In genomic region chr7:122353329-122353728, GRCm38 (mm10) we compare ENCODE assay signal across 17 mouse cellular contexts.
DNase-seq lines count a peak whose midpoint lies in the region; ATAC-seq lines count a peak whose summit lies in the region.
"Had no signal": no experiment of that assay in that cellular context is flagged by ENCODE, and none has a peak within 500 bp of the region (broad histone marks: within the 10 kb centered on the region; RNA-seq: fewer than 3 reads in every experiment).

No protein-coding gene starts in this region.

- H3K36me3 ChIP-seq in limb, embryonic 11.5 days (ENCODE audit: control insufficient read depth, insufficient read depth, low read length) = no peaks in the 10 kb centered on the region
- H3K36me3 ChIP-seq in limb, embryonic 10.5 days = no peaks in the 10 kb centered on the region
- H3K36me3 ChIP-seq in midbrain, embryonic 14.5 days (ENCODE audit: control insufficient read depth, insufficient read depth, low read length) = no peaks in the 10 kb centered on the region
- H3K36me3 ChIP-seq in midbrain, embryonic 16.5 days (ENCODE audit: control insufficient read depth, insufficient read depth, low read length) = no peaks in the 10 kb centered on the region
- H3K36me3 ChIP-seq: forebrain, embryonic 10.5 days; neural tube, embryonic 12.5 days had no signal

- peak; percentile 24 for DNase-seq in limb, embryonic 11.5 days (ENCODE audit: low spot score)
- DNase-seq in limb, embryonic 10.5 days (ENCODE audit: low spot score) = no peak
- no peak for DNase-seq in midbrain, embryonic 14.5 days
- peak; percentile 49 for DNase-seq in A20 (ENCODE audit: low read depth, low spot score)
- DNase-seq in forelimb bud, embryonic 11.5 days (ENCODE audit: low read depth, low spot score) = peak; percentile 54
- DNase-seq in right cerebral cortex, adult 18-20 months = no peak
- DNase-seq: adrenal gland, adult 2 months; cerebellum, adult 18-20 months; cerebellum, postnatal 14 days; gastrocnemius, adult 2 months; kidney, adult 11 months; layer of hippocampus, adult 9-11 months; lung, postnatal 14 days had no signal

- H3K27me3 ChIP-seq in limb, embryonic 11.5 days (ENCODE audit: control insufficient read depth, insufficient read depth, low read length) = peaks cover 3% of the 10 kb centered on the region; the same call in 1 of the 2 replicates
- peaks cover 80% of the 10 kb centered on the region for H3K27me3 ChIP-seq in limb, embryonic 10.5 days (ENCODE audit: low read depth, poor library complexity, severe bottlenecking)
- no peaks in the 10 kb centered on the region for H3K27me3 ChIP-seq in midbrain, embryonic 14.5 days (ENCODE audit: control insufficient read depth, insufficient read depth, low read length)
- H3K27me3 ChIP-seq in midbrain, embryonic 16.5 days (ENCODE audit: control insufficient read depth, insufficient read depth, low read depth, low read length) = no peaks in the 10 kb centered on the region
- H3K27me3 ChIP-seq: neural tube, embryonic 12.5 days had no signal

- H3K9me3 ChIP-seq in limb, embryonic 11.5 days (ENCODE audit: control insufficient read depth, low read length) = no peaks in the 10 kb centered on the region
- H3K9me3 ChIP-seq in limb, embryonic 10.5 days (replicated peaks) = no peaks in the 10 kb centered on the region
- H3K9me3 ChIP-seq in midbrain, embryonic 14.5 days (ENCODE audit: control insufficient read depth, low read length) = no peaks in the 10 kb centered on the region
- H3K9me3 ChIP-seq in midbrain, embryonic 16.5 days (replicated peaks; ENCODE audit: control insufficient read depth, low read length, poor library complexity, severe bottlenecking) = no peaks in the 10 kb centered on the region
- H3K9me3 ChIP-seq: forebrain, embryonic 10.5 days; neural tube, embryonic 12.5 days had no signal

- H3K27ac ChIP-seq in limb, embryonic 11.5 days (replicated peaks; ENCODE audit: low read depth, low read length) = no peak overlapping the region
- no peak overlapping the region for H3K27ac ChIP-seq in limb, embryonic 10.5 days
- 0 out of 2 replicates have a peak overlapping the region, but pooled peaks have one; percentile 21 for H3K27ac ChIP-seq in midbrain, embryonic 14.5 days (replicated peaks; ENCODE audit: low read depth, low read length)
- H3K27ac ChIP-seq in midbrain, embryonic 16.5 days (ENCODE audit: low read length) = no peak overlapping the region
- H3K27ac ChIP-seq: forebrain, embryonic 10.5 days; gastrocnemius, adult 2 months; neural tube, embryonic 12.5 days had no signal

- H3K9ac ChIP-seq in limb, embryonic 11.5 days (ENCODE audit: low read length) = no peak overlapping the region
- no peak overlapping the region for H3K9ac ChIP-seq in midbrain, embryonic 14.5 days (replicated peaks; ENCODE audit: low read length)
- no peak overlapping the region for H3K9ac ChIP-seq in midbrain, embryonic 16.5 days (ENCODE audit: low read depth, low read length)
- H3K9ac ChIP-seq: neural tube, embryonic 12.5 days had no signal

- 34% methylated on average over 4 of the region's 4 CpGs for WGBS in limb, embryonic 11.5 days
- WGBS in limb, embryonic 10.5 days = 58% methylated on average over 4 of the region's 4 CpGs
- 75% methylated on average over 4 of the region's 4 CpGs for WGBS in midbrain, embryonic 14.5 days
- 71% methylated on average over 4 of the region's 4 CpGs for WGBS in midbrain, embryonic 16.5 days

- H3K4me3 ChIP-seq in limb, embryonic 11.5 days (ENCODE audit: low read depth, low read length) = no peak overlapping the region
- H3K4me3 ChIP-seq in limb, embryonic 10.5 days = no peak overlapping the region
- H3K4me3 ChIP-seq in midbrain, embryonic 14.5 days (replicated peaks; ENCODE audit: low read depth, low read length) = no peak overlapping the region
- H3K4me3 ChIP-seq in midbrain, embryonic 16.5 days (ENCODE audit: low read depth, low read length) = no peak overlapping the region
- H3K4me3 ChIP-seq: forebrain, embryonic 10.5 days; gastrocnemius, adult 2 months; left cerebral cortex, adult 2 months; neural tube, embryonic 12.5 days had no signal

- peak; percentile 31; the same call in 1 of the 2 replicates for ATAC-seq in limb, embryonic 11.5 days (ENCODE audit: insufficient number of reproducible peaks, low FRiP score, low TSS enrichment, low read depth)
- ATAC-seq in midbrain, embryonic 14.5 days (ENCODE audit: low FRiP score, low TSS enrichment) = no peak
- no peak for ATAC-seq in midbrain, embryonic 16.5 days

- H3K4me1 ChIP-seq in limb, embryonic 11.5 days (ENCODE audit: control insufficient read depth, insufficient read depth, low read length) = 0 out of 2 replicates have a peak, but pooled peaks cover 3% of the 10 kb centered on the region
- peaks cover 11% of the 10 kb centered on the region; the same call in 1 of the 2 replicates for H3K4me1 ChIP-seq in limb, embryonic 10.5 days
- no peaks in the 10 kb centered on the region; the same call in 1 of the 2 replicates for H3K4me1 ChIP-seq in midbrain, embryonic 14.5 days (ENCODE audit: control insufficient read depth, insufficient read depth, low read length)
- H3K4me1 ChIP-seq in midbrain, embryonic 16.5 days (ENCODE audit: control insufficient read depth, insufficient read depth, low read length) = peaks cover 2% of the 10 kb centered on the region; the same call in 1 of the 2 replicates
- H3K4me1 ChIP-seq: neural tube, embryonic 12.5 days had no signal

- no peak overlapping the region for H3K4me2 ChIP-seq in limb, embryonic 11.5 days (ENCODE audit: low read depth, severe bottlenecking)
- no peak overlapping the region for H3K4me2 ChIP-seq in midbrain, embryonic 14.5 days (ENCODE audit: low read length)
- H3K4me2 ChIP-seq in midbrain, embryonic 16.5 days (ENCODE audit: low read length) = no peak overlapping the region
- H3K4me2 ChIP-seq: neural tube, embryonic 12.5 days had no signal

Comparison
In these comparisons a context has a peak if more than half of its experiments do, and no peak if none do; other contexts are left out.
1. DNase-seq: peak in limb, embryonic 11.5 days (single experiment), A20 (single experiment) and forelimb bud, embryonic 11.5 days (single experiment); none in limb, embryonic 10.5 days (single experiment), midbrain, embryonic 14.5 days (single experiment) and right cerebral cortex, adult 18-20 months (single experiment).